Mouse (Mus musculus) CD4-positive helper T cell, adult 2 months (primary cell): ENCODE data around the gene Themis3.

Experiments used
- DNase-seq: peaks from one replicate; pipeline ENCODE4 v3.0.0-alpha.2; 2012; ENCODE audit warnings: low read depth, missing footprints, low spot score

The Themis3 gene

GRCm38 (mm10) chr17:66594435-66594834 lies at the start of gene Themis3:
Gene Themis3, minus strand, starts transcription at chr17:66594621.
- no peak for DNase-seq

- no peak for DNase-seq
Measured at GRCm38 (mm10) chr17:66637951-66638722, 43.7 kb upstream of the Themis3 start.

- DNase-seq = no peak
Measured at GRCm38 (mm10) chr17:66619996-66620656, 25.7 kb upstream of the Themis3 start.

- DNase-seq = no peak
Measured at GRCm38 (mm10) chr17:66619255-66619826, 24.9 kb upstream of the Themis3 start.

- DNase-seq = no peak
Measured at GRCm38 (mm10) chr17:66610032-66610431, 15.6 kb upstream of the Themis3 start.

GRCm38 (mm10) chr17:66604931-66605330 lies 10.5 kb upstream of the Themis3 start:
- no peak for DNase-seq

- no peak for DNase-seq
Measured at GRCm38 (mm10) chr17:66601171-66601570, 6.8 kb upstream of the Themis3 start.

- DNase-seq = no peak
Measured at GRCm38 (mm10) chr17:66595867-66596266, 1.4 kb upstream of the Themis3 start.

- no peak for DNase-seq
Measured at GRCm38 (mm10) chr17:66595256-66595655, 835 bp upstream of the Themis3 start.

- DNase-seq = no peak
Measured at GRCm38 (mm10) chr17:66590353-66591075, 3.9 kb downstream of the Themis3 start.

- DNase-seq = no peak
Measured at GRCm38 (mm10) chr17:66589864-66590263, 4.6 kb downstream of the Themis3 start.

GRCm38 (mm10) chr17:66586741-66587140 lies 7.7 kb downstream of the Themis3 start:
- no peak for DNase-seq

- no peak for DNase-seq
Measured at GRCm38 (mm10) chr17:66586078-66586477, 8.3 kb downstream of the Themis3 start.

- DNase-seq = no peak
Measured at GRCm38 (mm10) chr17:66580990-66581389, 13.4 kb downstream of the Themis3 start.

- no peak for DNase-seq
Measured at GRCm38 (mm10) chr17:66578007-66578406, 16.4 kb downstream of the Themis3 start.

GRCm38 (mm10) chr17:66577507-66577906 lies 16.9 kb downstream of the Themis3 start:
- DNase-seq = no peak

- DNase-seq = no peak
Measured at GRCm38 (mm10) chr17:66572677-66573060, 21.8 kb downstream of the Themis3 start.

GRCm38 (mm10) chr17:66571860-66572676 lies 22.4 kb downstream of the Themis3 start:
- DNase-seq = no peak

- no peak for DNase-seq
Measured at GRCm38 (mm10) chr17:66564213-66564612, 30.2 kb downstream of the Themis3 start.

GRCm38 (mm10) chr17:66563551-66563950 lies 30.9 kb downstream of the Themis3 start:
- DNase-seq = no peak

GRCm38 (mm10) chr17:66561380-66561779 lies 33.0 kb downstream of the Themis3 start:
- no peak for DNase-seq
